Mouse (Mus musculus): ENCODE data around the gene Ptk7.

- TF ChIP-seq CTCF (IDR thresholded peaks at IDR 0.05; ENCODE audit: borderline replicate concordance, control insufficient read depth, extremely low read depth, insufficient read depth, low read length, poor library complexity), result no peak
- no peak for TF ChIP-seq POLR2A (IDR thresholded peaks at IDR 0.05; ENCODE audit: control insufficient read depth, extremely low read depth, insufficient read depth, low read length, poor library complexity)
Measured at GRCm38 (mm10) chr17:46556584-46556945, 72.7 kb downstream of the Ptk7 start.
